10 mouse cellular contexts compared by ENCODE assay signal in the genomic region with DNA sequence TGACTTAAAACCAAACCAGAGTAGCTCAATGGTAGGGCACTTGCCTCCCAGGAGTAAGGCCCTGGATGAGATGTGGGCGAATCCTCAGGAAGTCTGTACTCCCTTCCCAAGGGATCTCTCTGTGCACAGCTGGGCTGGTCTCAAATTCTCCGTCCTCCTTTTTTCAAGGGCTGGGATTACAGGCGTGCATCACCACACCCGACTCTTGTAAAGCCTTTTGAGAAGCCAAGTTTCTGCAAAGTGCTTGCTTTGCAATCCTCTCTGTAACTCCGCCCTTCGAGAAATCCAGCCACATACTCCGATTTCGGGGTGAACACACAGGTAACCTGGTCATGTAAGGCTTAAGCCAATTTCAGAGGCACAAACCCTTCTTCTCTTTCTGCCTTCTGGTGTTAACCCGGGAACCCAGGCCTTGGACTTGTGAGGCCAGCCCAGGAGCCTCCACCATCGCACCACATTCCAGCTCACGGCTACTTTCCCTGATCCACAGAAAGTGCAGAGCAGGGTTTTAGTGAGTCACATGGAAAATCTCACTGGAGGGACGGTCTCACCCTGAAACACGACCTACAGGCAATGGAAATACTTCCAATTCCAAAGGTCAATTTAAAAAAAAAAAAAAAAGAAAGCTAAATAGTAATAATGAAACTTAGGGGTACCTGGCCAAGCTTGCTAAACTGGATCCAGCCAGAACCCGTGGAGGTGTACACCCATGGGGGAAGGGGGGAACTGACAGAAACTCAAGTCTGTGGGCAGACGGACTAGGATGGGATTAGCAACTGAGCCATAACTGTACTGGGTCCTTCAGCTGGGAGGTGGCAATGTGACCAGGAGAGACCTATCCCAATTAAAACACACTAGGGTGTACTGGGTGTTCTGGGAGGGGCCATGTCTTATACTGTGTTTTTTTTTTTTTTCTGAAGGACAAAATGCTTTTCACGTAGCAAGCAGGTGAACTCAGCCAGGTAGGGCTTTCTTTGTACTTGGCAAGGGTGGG. TPM values are rescaled to one million over a fixed set of nuclear protein-coding genes. Genes with fewer than 3 reads are reported as not detected.
DNase-seq lines count a peak whose midpoint lies in the region; ATAC-seq and TF ChIP-seq lines count a peak whose summit lies in the region.
"Had no signal": no experiment of that assay in that cellular context is flagged by ENCODE, and none has a peak within 500 bp of the region (broad histone marks: within the 10 kb centered on the region; RNA-seq: fewer than 3 reads in every experiment).

No protein-coding gene starts in this region.

- no peak for TF ChIP-seq CTCF in lung, adult 2 months (IDR thresholded peaks at IDR 0.05; ENCODE audit: insufficient read depth, low read length)

- H3K27me3 ChIP-seq in neural tube, embryonic 15.5 days (replicated peaks) = no peaks in the 10 kb centered on the region
- H3K27me3 ChIP-seq: hindbrain, embryonic 12.5 days had no signal

- H3K27ac ChIP-seq in neural tube, embryonic 15.5 days (replicated peaks) = peak overlapping the region; percentile 64; the same call in 1 of the 2 replicates
- H3K27ac ChIP-seq: hindbrain, embryonic 12.5 days; midbrain, embryonic 10.5 days had no signal

- WGBS in neural tube, embryonic 15.5 days = 91% methylated on average over 16 of the region's 16 CpGs
- WGBS in lung, adult 2 months = 56% methylated on average over 16 of the region's 16 CpGs

- no peak overlapping the region for H3K4me3 ChIP-seq in neural tube, embryonic 15.5 days (replicated peaks)
- no peak overlapping the region for H3K4me3 ChIP-seq in lung, adult 2 months (replicated peaks; ENCODE audit: extremely low read depth, low read depth, low read length)
- H3K4me3 ChIP-seq: hindbrain, embryonic 12.5 days; midbrain, embryonic 10.5 days had no signal

- ATAC-seq in neural tube, embryonic 15.5 days (ENCODE audit: low FRiP score) = no peak

- peaks cover 45% of the 10 kb centered on the region for H3K4me1 ChIP-seq in neural tube, embryonic 15.5 days
- peaks cover 74% of the 10 kb centered on the region for H3K4me1 ChIP-seq in lung, adult 2 months (ENCODE audit: control insufficient read depth, insufficient read depth, low read length)

- peak; percentile 36 for DNase-seq in gastrocnemius, adult 18-20 months (ENCODE audit: low spot score)
- DNase-seq in gastrocnemius, postnatal 25 days = no peak
- DNase-seq in neural tube, embryonic 10.5 days (ENCODE audit: extremely low spot score, low spot score) = no peak
- peak; percentile 56 for DNase-seq in lung, adult 2 months
- peak; percentile 42 for DNase-seq in yolk sac, embryonic 10.5 days (ENCODE audit: low spot score)
- DNase-seq in frontal cortex, postnatal 25 days (ENCODE audit: low spot score in 2 of 2) = no peak
- DNase-seq in cerebellum, postnatal 36 days = no peak

- no peaks in the 10 kb centered on the region for H3K9me3 ChIP-seq in neural tube, embryonic 15.5 days (replicated peaks)
- H3K9me3 ChIP-seq: hindbrain, embryonic 12.5 days; midbrain, embryonic 10.5 days had no signal

- no peak for TF ChIP-seq POLR2A in lung, adult 2 months (IDR thresholded peaks at IDR 0.05; ENCODE audit: borderline replicate concordance, extremely low read depth, low read depth, low read length)

- H3K4me2 ChIP-seq in neural tube, embryonic 15.5 days = no peak overlapping the region
- H3K4me2 ChIP-seq: hindbrain, embryonic 12.5 days had no signal

- H3K9ac ChIP-seq in neural tube, embryonic 15.5 days (replicated peaks) = no peak overlapping the region
- H3K9ac ChIP-seq: hindbrain, embryonic 12.5 days had no signal

- H3K36me3 ChIP-seq in neural tube, embryonic 15.5 days = no peaks in the 10 kb centered on the region
- H3K36me3 ChIP-seq: hindbrain, embryonic 12.5 days; midbrain, embryonic 10.5 days had no signal

RNA-seq across cellular contexts. Expression of a gene that starts 16.2 kb away (rescaled TPM):
- 10 to 100 TPM; 18.2 to 26.0 TPM for total RNA-seq in gastrocnemius, adult 18-20 months (2021)
- 10 to 100 TPM; 28.4 to 33.7 TPM for total RNA-seq in gastrocnemius, postnatal 25 days (2021)
- polyA plus RNA-seq in neural tube, embryonic 15.5 days (2015; fragmentation: Nextera tagmentation; extraction: Ambion mirVana) = 112 and 130 TPM in 2 replicates
- 405 and 537 TPM in 2 replicates for polyA plus RNA-seq in lung, adult 2 months (2012; rRNA removed)

Comparison
In these comparisons a context has a peak if more than half of its experiments do, and no peak if none do; other contexts are left out.
1. DNase-seq: peak in gastrocnemius, adult 18-20 months (single experiment), lung, adult 2 months (single experiment) and yolk sac, embryonic 10.5 days (single experiment); none in gastrocnemius, postnatal 25 days (single experiment), neural tube, embryonic 10.5 days (single experiment), frontal cortex, postnatal 25 days (0 of 2) and cerebellum, postnatal 36 days (0 of 2).